Mouse (Mus musculus) erythroblast, embryonic 14.5 days (primary cell): ENCODE results near the gene Cd47.

ENCODE experiments used
- GATA1 ChIP-seq: IDR thresholded peaks from 2 replicates; pipeline ENCODE4 v1.6.1; 2012; ENCODE audit warnings: low read length, inconsistent platforms, mixed read lengths
- TAL1 ChIP-seq: IDR thresholded peaks from 3 replicates; pipeline ENCODE4 v1.6.1; 2012; ENCODE audit warnings: low read length, inconsistent platforms, mixed read lengths

DNA sequence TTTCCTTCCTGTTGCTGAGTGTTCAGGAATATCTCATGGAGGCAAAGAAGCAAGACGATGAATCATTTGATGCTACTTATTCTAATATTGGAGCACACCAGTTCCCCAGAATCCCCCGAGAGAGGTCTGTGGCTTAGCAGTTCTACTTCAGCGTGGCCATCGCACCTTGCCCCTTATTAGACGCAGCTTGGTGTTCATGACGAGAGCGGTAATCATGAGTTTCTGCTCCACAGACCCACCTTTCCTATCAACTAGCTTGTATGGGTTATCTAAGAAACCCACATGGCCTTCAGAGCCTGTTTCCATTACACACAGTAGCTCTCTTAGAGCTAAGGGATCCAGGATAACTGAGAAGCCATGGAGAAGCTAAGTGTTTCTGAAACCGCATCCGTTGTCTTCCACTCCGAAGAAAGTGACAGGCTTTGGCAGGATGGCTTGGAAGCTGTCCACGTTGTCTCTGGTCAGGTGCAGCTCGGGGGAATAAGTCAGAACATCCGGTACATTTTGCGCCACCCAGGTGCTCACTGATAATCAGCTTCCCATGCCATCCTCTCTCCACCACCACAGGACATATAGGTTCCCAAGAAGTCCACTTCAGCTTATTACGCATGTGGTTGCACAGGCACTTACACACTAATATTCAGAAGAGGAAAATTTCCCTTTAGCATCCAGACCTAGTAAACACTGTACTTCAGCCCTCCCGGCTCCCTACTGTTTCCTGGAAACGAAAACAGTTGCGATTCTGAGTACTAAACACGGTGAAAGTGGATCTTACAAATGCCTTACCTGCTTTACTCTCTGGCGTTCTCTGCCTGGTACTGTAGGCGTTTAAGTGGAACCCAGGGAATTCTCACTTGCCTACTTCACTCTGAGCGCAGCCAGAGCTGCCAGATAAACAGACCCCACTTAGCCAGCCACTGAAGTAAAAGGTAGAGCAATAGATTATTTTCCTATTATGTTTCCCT lies 25.0 kb upstream of the Cd47 start:
- peak; percentile 73 for TF ChIP-seq GATA1
- TF ChIP-seq TAL1: peak; percentile 91
